Mouse (Mus musculus) neural tube, embryonic 14.5 days (tissue): Measurements from ENCODE around the gene Vamp5. TPM values are rescaled to one million over a fixed set of nuclear protein-coding genes. Genes with fewer than 3 reads are reported as not detected.

ENCODE experiments used
- ATAC-seq: fragments of 200-750 bp; cut with Nextera tagmentation; 2 replicates; pipeline ENCODE4 v1.8.0; 2017; ENCODE audit warnings: low read depth, mild to moderate bottlenecking, moderate TSS enrichment, moderate library complexity
- H3K27ac ChIP-seq: fragments of 300-500 bp; sonication (generic); 2 replicates; pipeline ENCODE4 v1.5.1; 2014; ENCODE audit warnings: low read depth, mild to moderate bottlenecking, control low read depth, low read length, moderate library complexity, mixed read lengths
- H3K27me3 ChIP-seq: fragments of 300-500 bp; sonication (generic); 2 replicates; pipeline ENCODE4 v1.6.1; 2014; ENCODE audit warnings: low read length; ENCODE audit not compliant: control insufficient read depth, insufficient read depth
- H3K36me3 ChIP-seq: fragments of 300-500 bp; sonication (generic); 2 replicates; pipeline ENCODE4 v1.6.1; 2014; ENCODE audit warnings: low read length, mixed read lengths; ENCODE audit not compliant: control insufficient read depth, insufficient read depth
- H3K4me1 ChIP-seq: fragments of 300-500 bp; sonication (generic); 2 replicates; pipeline ENCODE4 v1.6.1; 2014; ENCODE audit warnings: low read length; ENCODE audit not compliant: control insufficient read depth, insufficient read depth
- H3K4me2 ChIP-seq: fragments of 300-500 bp; sonication (generic); 2 replicates; pipeline ENCODE4 v1.6.1; 2014; ENCODE audit warnings: mild to moderate bottlenecking, low read depth, low read length, control low read depth
- H3K4me3 ChIP-seq: fragments of 300-500 bp; sonication (generic); 2 replicates; pipeline ENCODE4 v1.5.1; 2014; ENCODE audit warnings: low read depth, low read length, control low read depth, mixed read lengths
- H3K9ac ChIP-seq: fragments of 300-500 bp; sonication (generic); replicated peaks from 2 replicates; pipeline ENCODE4 v1.6.1; 2014; ENCODE audit warnings: low read depth, mild to moderate bottlenecking, control low read depth, low read length, mixed read lengths
- H3K9me3 ChIP-seq: fragments of 300-500 bp; sonication (generic); 2 replicates; pipeline ENCODE4 v1.6.1; 2016; ENCODE audit warnings: low read length; ENCODE audit not compliant: control insufficient read depth
- WGBS: fragments of 180-500 bp; shearing (Covaris S2); extraction: QIAGEN DNeasy Blood & Tissue Kit; methylation state at CpG from one replicate; pipeline ENCODE4 v1.1.7; 2014; 5-methylcytosine and 5-hydroxymethylcytosine counted together
- polyA plus RNA-seq: library from polyadenylated mRNA; unstranded; fragments of >200 nt; fragmentation: Nextera tagmentation; extraction: Ambion mirVana; gene quantifications from 2 replicates; pipeline ENCODE4 v1.2.1, GENCODE M21; 2014

The Vamp5 gene
- polyA plus RNA-seq, 1 experiment from 2014 or later: 3.1 TPM

DNA sequence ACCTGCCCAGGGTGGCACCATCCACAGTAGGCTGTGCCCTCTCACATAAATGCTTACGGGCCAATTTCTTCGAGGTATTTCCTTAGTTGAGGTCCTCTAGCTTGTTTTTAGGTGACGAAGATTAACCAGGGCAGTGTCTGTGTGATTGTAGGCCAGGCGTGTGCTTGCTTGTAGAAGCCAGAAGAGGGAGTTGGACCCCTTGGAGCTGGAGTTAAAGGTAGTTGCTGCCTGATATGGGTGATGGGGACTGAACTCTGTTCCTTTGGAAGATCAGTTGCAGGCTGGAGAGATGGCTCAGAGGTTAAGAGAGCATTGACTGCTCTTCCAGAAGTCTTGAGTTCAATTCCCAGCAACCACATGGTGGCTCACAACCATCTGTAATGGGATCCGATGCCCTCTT is 34.9 kb upstream of the Vamp5 start:
- H3K9ac ChIP-seq: no peak overlapping the region

DNA sequence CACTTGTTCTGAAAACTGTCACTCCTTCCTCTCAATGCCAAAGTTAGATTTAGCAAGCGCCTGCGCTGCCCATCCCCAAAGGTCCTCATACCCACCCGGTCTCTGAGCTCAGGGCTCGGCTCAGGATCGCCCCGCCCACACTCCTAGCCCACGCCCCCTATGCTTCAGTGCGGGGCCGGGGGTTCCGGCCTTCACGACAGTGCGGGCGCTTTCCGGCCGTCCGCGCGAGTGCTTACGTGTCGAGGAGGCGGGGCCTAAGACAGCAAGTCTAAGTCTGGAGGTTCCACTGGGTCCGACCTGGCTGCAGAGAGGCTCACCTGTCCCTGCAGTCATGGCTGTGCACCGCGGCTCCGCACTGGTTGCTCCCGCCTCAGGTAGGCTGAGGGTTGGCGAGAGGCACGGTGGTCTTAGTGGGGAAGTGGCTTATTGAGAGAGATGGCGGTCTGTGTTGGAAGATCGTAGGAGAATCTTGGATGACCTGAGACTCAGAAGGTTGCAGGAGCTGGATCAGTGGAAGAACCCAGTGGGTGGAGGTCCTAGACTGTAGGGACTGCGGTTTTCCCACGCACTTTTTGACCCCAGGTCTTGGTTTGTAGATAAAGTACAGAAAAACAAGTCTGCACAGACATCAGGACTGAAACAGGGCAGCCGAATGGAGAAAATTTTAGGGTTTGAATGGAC is 33.9 kb upstream of the Vamp5 start, which contains the start of gene Ggcx:
Ggcx (plus strand) TSS at position 233 of the 681 bp plus-strand sequence.
- peak; percentile 96 for ATAC-seq

More for the DNA sequence above, 34.9 kb upstream of the Vamp5 start:
- H3K4me3 ChIP-seq: peak overlapping the region; percentile 46; the same call in 1 of the 2 replicates
- H3K27me3 ChIP-seq: no peaks in the 10 kb centered on the region
- peak overlapping the region; percentile 88 for H3K4me2 ChIP-seq
- WGBS: 87% methylated on average over 5 of the region's 5 CpGs
- H3K27ac ChIP-seq: no peak overlapping the region
- ATAC-seq: no peak
- no peaks in the 10 kb centered on the region for H3K9me3 ChIP-seq
- H3K4me1 ChIP-seq: peaks cover 8% of the 10 kb centered on the region
- H3K36me3 ChIP-seq: peaks cover 14% of the 10 kb centered on the region; the same call in 1 of the 2 replicates

DNA sequence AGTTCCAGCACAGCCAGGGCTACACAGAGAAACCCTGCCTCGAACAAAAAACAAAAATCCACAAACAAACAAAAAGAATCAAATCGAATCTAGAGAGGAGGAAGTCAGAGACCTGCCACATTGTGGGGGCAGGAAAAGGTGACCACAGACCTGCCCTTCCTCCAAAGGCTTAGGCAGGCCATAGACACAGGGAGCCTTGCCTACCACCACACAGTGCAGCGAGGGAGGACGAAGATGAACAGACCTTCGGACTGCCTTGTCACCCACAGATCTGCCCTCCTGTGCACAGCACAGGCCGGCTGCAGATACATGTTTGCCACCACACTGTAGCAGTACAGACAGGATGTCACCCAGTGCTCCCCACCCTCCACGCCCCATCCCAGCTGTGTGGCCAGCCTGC is 30.2 kb upstream of the Vamp5 start:
- Histone ChIP-seq H3K4me1 (peaks cover 8% of the 10 kb centered on the region), H3K4me3 (no peak overlapping the region), H3K27me3 (no peaks in the 10 kb centered on the region), H3K4me2 (no peak overlapping the region), H3K9me3 (no peaks in the 10 kb centered on the region), H3K36me3 (no peaks in the 10 kb centered on the region), H3K27ac (no peak overlapping the region), H3K9ac (no peak overlapping the region)
- no peak for ATAC-seq
- 81% methylated on average over 7 of the region's 7 CpGs for WGBS

More for the DNA sequence above, 33.9 kb upstream of the Vamp5 start, which contains the start of gene Ggcx:
- 0 out of 2 replicates have a peak within 1 kb of the TSS, but pooled peaks have one; percentile 8 for H3K27ac ChIP-seq
- H3K27me3 ChIP-seq: no peaks in the 10 kb centered on the region
- 2% methylated on average over 33 of the region's 33 CpGs for WGBS
- no peaks in the 10 kb centered on the region for H3K9me3 ChIP-seq
- H3K36me3 ChIP-seq: peaks cover 10% of the 10 kb centered on the region; the same call in 1 of the 2 replicates
- peaks cover 8% of the 10 kb centered on the region for H3K4me1 ChIP-seq
- H3K9ac ChIP-seq: peak within 1 kb of the TSS; percentile 66
- H3K4me3 ChIP-seq: peak within 1 kb of the TSS; percentile 46
- peak within 1 kb of the TSS; percentile 88 for H3K4me2 ChIP-seq

DNA sequence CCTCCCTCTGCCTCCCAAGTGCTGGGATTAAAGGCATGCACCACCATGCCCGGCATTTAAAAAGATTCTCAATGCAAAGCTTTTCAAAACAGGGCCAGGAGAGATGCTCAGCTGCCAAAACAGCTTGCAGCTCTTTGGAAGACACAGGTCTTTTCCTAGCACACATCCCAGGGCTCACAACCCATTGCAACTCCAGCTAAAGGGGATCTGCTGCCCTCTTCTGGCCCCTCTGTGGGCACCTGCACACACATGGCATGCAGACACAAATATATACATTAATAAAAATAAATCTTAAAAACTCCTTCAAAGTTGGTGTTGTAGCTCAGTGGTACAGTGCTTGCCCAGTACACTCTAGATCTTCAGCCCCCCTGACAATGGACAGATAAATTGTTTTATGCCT is 29.7 kb upstream of the Vamp5 start:
- Histone ChIP-seq H3K4me2 (no peak overlapping the region), H3K4me1 (peaks cover 5% of the 10 kb centered on the region), H3K27me3 (no peaks in the 10 kb centered on the region), H3K4me3 (no peak overlapping the region), H3K36me3 (no peaks in the 10 kb centered on the region), H3K9me3 (no peaks in the 10 kb centered on the region), H3K9ac (no peak overlapping the region), H3K27ac (no peak overlapping the region)
- no peak for ATAC-seq
- WGBS: 32% methylated on average over 1 of the region's 1 CpGs

DNA sequence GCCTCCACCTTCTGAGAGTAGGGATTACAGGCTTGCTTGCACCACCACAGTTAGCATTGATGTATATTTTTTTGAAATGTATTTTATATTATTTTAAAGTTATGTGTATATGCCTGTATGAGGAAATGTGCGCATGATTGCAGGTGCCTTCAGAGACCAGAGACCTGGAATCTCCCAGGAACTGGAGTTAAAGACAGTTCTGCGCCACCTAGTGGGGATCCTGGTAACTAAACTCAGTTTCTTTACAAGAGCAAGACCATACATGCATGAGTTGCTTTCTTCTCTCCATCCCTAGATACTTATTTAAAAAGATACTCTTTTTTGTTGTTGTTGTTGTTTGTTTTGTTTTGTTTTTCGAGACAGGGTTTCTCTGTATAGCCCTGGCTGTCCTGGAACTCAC is 29.3 kb upstream of the Vamp5 start:
- 16% methylated on average over 3 of the region's 3 CpGs for WGBS
- H3K4me3 ChIP-seq: no peak overlapping the region
- no peaks in the 10 kb centered on the region for H3K27me3 ChIP-seq
- H3K36me3 ChIP-seq: no peaks in the 10 kb centered on the region
- no peak for ATAC-seq
- no peak overlapping the region for H3K9ac ChIP-seq
- peaks cover under 1% of the 10 kb centered on the region for H3K4me1 ChIP-seq
- H3K27ac ChIP-seq: no peak overlapping the region
- H3K4me2 ChIP-seq: no peak overlapping the region
- no peaks in the 10 kb centered on the region for H3K9me3 ChIP-seq

DNA sequence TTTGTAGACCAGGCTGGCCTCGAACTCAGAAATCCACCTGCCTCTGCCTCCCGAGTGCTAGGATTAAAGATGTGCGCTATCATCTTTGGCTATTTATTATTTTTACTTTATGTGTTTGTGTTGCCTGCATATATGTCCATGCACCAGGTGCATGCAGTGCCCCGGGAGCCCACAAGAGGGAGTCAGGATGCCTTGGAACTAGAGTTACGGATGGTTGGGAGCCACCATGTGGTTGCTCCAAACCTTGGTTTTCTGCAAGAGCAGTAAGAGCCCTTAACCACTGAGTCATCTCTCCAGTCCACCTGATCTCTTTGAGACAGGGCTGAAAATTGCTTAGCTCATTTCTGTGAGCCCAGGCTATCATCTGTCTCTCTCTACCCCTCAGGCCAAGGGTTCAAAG is 26.9 kb upstream of the Vamp5 start:
- Histone ChIP-seq H3K4me3 (no peak overlapping the region), H3K27me3 (no peaks in the 10 kb centered on the region), H3K4me1 (no peaks in the 10 kb centered on the region), H3K9me3 (no peaks in the 10 kb centered on the region), H3K4me2 (no peak overlapping the region), H3K36me3 (no peaks in the 10 kb centered on the region), H3K9ac (no peak overlapping the region), H3K27ac (no peak overlapping the region)
- peak; percentile 70; the same call in 1 of the 2 replicates for ATAC-seq
- 6% methylated on average over 5 of the region's 5 CpGs for WGBS

DNA sequence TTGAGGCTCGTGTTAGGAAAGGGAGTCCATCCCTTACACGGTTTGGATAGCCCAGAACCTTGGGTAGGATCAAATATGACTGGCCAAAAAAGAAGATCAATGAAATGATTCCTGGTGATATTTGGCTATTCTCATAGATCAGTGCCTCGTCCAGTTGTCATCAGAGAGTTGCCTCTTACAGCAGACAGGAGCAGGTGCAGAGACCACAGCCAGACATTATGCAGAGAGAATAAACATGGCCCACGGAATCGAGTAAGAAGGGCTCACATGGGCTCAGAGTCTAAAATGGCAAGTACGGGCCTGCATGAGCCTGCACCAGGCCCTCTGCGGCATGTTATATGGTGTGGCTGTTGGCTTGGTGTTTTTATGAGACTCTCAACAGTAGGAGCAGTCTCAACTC is 25.1 kb upstream of the Vamp5 start:
- WGBS: 87% methylated on average over 7 of the region's 7 CpGs
- no peak overlapping the region for H3K4me2 ChIP-seq
- no peaks in the 10 kb centered on the region for H3K4me1 ChIP-seq
- H3K36me3 ChIP-seq: no peaks in the 10 kb centered on the region
- no peak overlapping the region for H3K9ac ChIP-seq
- no peaks in the 10 kb centered on the region for H3K9me3 ChIP-seq
- ATAC-seq: no peak
- H3K4me3 ChIP-seq: no peak overlapping the region
- no peaks in the 10 kb centered on the region for H3K27me3 ChIP-seq
- no peak overlapping the region for H3K27ac ChIP-seq

DNA sequence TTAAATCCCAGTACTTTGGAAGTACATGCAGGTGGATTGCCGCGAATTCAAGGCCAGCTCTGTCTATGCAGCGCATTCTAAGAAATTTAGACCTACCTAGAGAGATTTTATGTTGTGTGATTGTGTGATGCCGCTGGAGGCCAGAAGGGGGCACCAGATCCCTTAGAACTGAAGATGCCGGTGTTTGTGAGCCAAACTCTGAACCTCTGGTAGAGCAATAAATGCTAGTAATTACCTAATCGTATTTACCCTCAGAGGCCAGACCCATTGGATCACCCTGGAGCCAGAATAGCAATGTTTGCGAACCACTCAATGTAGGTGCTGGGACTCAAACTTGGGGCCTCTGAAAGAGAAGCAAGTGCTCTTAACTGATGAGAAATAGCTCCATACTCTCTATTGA is 21.6 kb upstream of the Vamp5 start:
- no peak overlapping the region for H3K4me3 ChIP-seq

DNA sequence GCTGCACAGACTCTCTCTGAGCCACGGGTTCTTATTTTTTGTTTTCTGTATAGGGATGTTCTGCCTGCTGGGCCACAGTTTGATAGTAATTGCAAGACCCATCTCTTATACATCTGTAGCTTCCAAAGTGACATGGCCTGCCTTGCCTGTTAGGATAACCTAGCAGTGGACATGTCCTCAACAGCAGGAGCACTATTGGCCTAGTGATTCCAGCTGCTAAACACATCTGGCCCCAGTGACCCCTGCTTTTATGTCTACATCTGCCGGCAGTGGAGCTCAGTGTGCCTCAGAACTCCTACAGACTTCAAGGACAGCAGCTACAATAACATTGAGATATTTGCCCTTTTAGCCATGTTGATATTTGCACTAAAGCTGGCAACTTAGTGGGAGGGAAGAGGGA is 19.7 kb upstream of the Vamp5 start:
- ATAC-seq: no peak
- H3K27ac ChIP-seq: no peak overlapping the region
- no peaks in the 10 kb centered on the region for H3K36me3 ChIP-seq
- H3K4me1 ChIP-seq: no peaks in the 10 kb centered on the region
- H3K9me3 ChIP-seq: no peaks in the 10 kb centered on the region
- no peak overlapping the region for H3K4me3 ChIP-seq
- no peak overlapping the region for H3K4me2 ChIP-seq
- no peaks in the 10 kb centered on the region for H3K27me3 ChIP-seq
- H3K9ac ChIP-seq: no peak overlapping the region
- WGBS: 51% methylated on average over 2 of the region's 2 CpGs

More for the DNA sequence above, 21.6 kb upstream of the Vamp5 start:
- no peak overlapping the region for H3K27ac ChIP-seq
- H3K27me3 ChIP-seq: no peaks in the 10 kb centered on the region
- no peak overlapping the region for H3K4me2 ChIP-seq
- WGBS: 17% methylated on average over 7 of the region's 7 CpGs
- H3K4me1 ChIP-seq: no peaks in the 10 kb centered on the region
- no peaks in the 10 kb centered on the region for H3K9me3 ChIP-seq
- ATAC-seq: no peak
- no peak overlapping the region for H3K9ac ChIP-seq
- no peaks in the 10 kb centered on the region for H3K36me3 ChIP-seq
